Comparison of ENCODE assay signal across 8 mouse cellular contexts in the genomic region with DNA sequence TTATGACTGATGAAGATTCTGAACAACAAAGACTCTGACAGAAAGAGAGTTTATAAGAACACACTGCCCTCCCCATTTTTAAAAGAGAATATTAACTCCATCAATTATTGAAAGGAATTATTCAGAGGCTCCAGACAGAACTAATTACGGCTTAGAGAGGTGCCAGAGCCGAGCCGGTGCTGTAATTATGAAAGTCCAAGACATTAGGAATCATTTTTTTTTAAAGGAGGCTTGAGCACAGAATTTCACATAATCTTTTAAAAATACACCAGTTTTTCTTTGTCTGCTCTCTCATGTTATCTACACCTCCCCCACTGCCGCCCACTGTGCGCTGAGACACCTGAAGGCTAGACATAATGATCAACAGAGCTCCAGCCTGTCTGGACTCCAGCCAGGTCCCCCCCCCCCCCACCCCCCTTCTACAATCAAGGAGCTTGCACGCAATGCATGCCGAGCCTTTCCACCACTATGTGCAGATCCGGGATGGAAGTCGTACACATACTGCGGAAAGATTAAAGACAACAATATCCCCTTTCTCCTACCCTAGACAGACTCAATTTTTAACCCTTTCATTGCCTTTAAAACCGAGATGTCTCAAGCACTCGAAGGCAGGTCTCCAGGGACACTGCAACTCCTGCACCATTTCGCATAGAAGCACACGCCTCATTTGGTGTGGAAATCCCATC.
A peak's percentile ranks its signal among the peaks of the same experiment; 100 is the strongest.
DNase-seq lines count a peak whose midpoint lies in the region; ATAC-seq lines count a peak whose summit lies in the region.

No protein-coding gene starts in this region.

- 1% methylated on average over 14 of the region's 14 CpGs for WGBS in intestine, embryonic 14.5 days

- H3K27ac ChIP-seq in intestine, embryonic 14.5 days (ENCODE audit: low read depth), result peak overlapping the region; percentile 95

- peak; percentile 79 for DNase-seq in cerebellum, adult 9-10 months
- DNase-seq in frontal cortex, postnatal 36 days (ENCODE audit: low spot score in 2 of 2), result peak; percentile 45 to 62
- DNase-seq in intestine, embryonic 14.5 days (ENCODE audit: low spot score), result peak; percentile 86
- DNase-seq in left cerebral cortex, postnatal 36 days (ENCODE audit: low spot score in 2 of 2), result peak; percentile 39 to 54
- DNase-seq in right cerebral cortex, postnatal 14 days, result peak; percentile 54

- H3K27me3 ChIP-seq in erythroblast, embryonic 14.5 days (ENCODE audit: control insufficient read depth), result no peaks in the 10 kb centered on the region
- no peaks in the 10 kb centered on the region for H3K27me3 ChIP-seq in intestine, embryonic 14.5 days (replicated peaks; ENCODE audit: control insufficient read depth, insufficient read depth, low read length)

- H3K36me3 ChIP-seq in erythroblast, embryonic 14.5 days (ENCODE audit: control insufficient read depth), result no peaks in the 10 kb centered on the region
- H3K36me3 ChIP-seq in intestine, embryonic 14.5 days (ENCODE audit: control insufficient read depth, insufficient read depth, low read length), result peaks cover 8% of the 10 kb centered on the region; the same call in 1 of the 2 replicates

- peak overlapping the region; percentile 56 for H3K4me2 ChIP-seq in intestine, embryonic 14.5 days (ENCODE audit: low read length)

- peak overlapping the region; percentile 69 for H3K4me3 ChIP-seq in erythroblast, embryonic 14.5 days (replicated peaks)
- peak overlapping the region; percentile 95 for H3K4me3 ChIP-seq in intestine, embryonic 14.5 days (ENCODE audit: low read depth, low read length)

- peak overlapping the region; percentile 92 for H3K9ac ChIP-seq in intestine, embryonic 14.5 days (ENCODE audit: low read length)

- no peak for ATAC-seq in erythroblast, adult 5-6 weeks (replicated peaks; ENCODE audit: low FRiP score, poor library complexity, severe bottlenecking)
- ATAC-seq in intestine, embryonic 14.5 days (replicated peaks; ENCODE audit: low FRiP score, low TSS enrichment, low read depth), result peak; percentile 91
- peak; percentile 18 for ATAC-seq in megakaryocyte progenitor cell, adult 5-6 weeks (replicated peaks; ENCODE audit: poor library complexity)

- peaks cover 16% of the 10 kb centered on the region for H3K4me1 ChIP-seq in erythroblast, embryonic 14.5 days (ENCODE audit: control insufficient read depth)
- peaks cover 15% of the 10 kb centered on the region for H3K4me1 ChIP-seq in intestine, embryonic 14.5 days (replicated peaks; ENCODE audit: control insufficient read depth, insufficient read depth, low read length)

- no peaks in the 10 kb centered on the region for H3K9me3 ChIP-seq in erythroblast, embryonic 14.5 days (ENCODE audit: control insufficient read depth, low read length)
- H3K9me3 ChIP-seq in intestine, embryonic 14.5 days (ENCODE audit: control insufficient read depth, low read length), result no peaks in the 10 kb centered on the region

- intact Hi-C loops in left cerebral cortex, postnatal 36 days (cut with DNase I), result loop anchor here (2.0 to 10.0 kb wide), 4 partner anchors 67 to 565 kb away; no protein-coding TSS in a partner anchor
